Mouse (Mus musculus): Measurements from ENCODE around the gene Acat3.

DNA sequence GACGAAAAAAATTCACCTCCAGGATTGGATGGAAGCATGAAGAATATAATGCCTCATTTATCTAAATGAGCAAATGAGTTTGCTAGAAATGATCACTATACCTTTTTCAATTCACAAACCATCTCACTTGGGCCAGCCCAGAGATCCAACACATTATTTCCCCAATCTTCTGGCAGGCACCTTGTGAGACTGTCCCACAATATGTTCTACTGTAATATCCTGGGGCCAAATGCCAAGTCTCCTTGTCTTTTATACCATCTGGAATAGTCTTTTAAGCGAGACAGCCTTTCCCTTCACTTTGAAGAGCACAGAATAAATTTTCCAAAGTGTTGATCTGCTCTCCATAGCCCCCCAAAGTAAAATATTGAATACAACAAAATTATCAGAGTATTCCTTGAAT, 33.5 kb upstream of the Acat3 start:
- TF ChIP-seq CTCF (IDR thresholded peaks at IDR 0.05; ENCODE audit: control insufficient read depth, insufficient read depth, insufficient replicate concordance, low read depth, low read length) = no peak
- TF ChIP-seq POLR2A (IDR thresholded peaks at IDR 0.05; ENCODE audit: control insufficient read depth, low read depth, low read length) = no peak
